Mouse (Mus musculus) lung, embryonic 16.5 days (tissue): ENCODE measurements around the gene Syt17. TPM values are rescaled to one million over a fixed set of nuclear protein-coding genes. Genes with fewer than 3 reads are reported as not detected.
A peak's percentile ranks its signal among the peaks of the same experiment; 100 is the strongest.

ENCODE experiments used
- ATAC-seq: fragments of 200-750 bp; cut with Nextera tagmentation; 2 replicates; pipeline ENCODE4 v1.8.0; 2017; ENCODE audit warnings: low read depth, mild to moderate bottlenecking, moderate library complexity
- H3K27ac ChIP-seq: fragments of 300-500 bp; sonication (generic); 2 replicates; pipeline ENCODE4 v1.5.1; 2014; ENCODE audit warnings: mild to moderate bottlenecking, control low read depth, low read length
- H3K27me3 ChIP-seq: fragments of 300-500 bp; sonication (generic); 2 replicates; pipeline ENCODE4 v1.6.1; 2014; ENCODE audit warnings: low read depth, low read length, mixed read lengths; ENCODE audit not compliant: control insufficient read depth, insufficient read depth
- H3K36me3 ChIP-seq: fragments of 300-500 bp; sonication (generic); 2 replicates; pipeline ENCODE4 v1.6.1; 2014; ENCODE audit warnings: low read length; ENCODE audit not compliant: control insufficient read depth, insufficient read depth
- H3K4me1 ChIP-seq: fragments of 300-500 bp; sonication (generic); replicated peaks from 2 replicates; pipeline ENCODE4 v1.6.1; 2014; ENCODE audit warnings: low read length, mixed read lengths; ENCODE audit not compliant: control insufficient read depth, insufficient read depth
- H3K4me2 ChIP-seq: fragments of 300-500 bp; sonication (generic); 2 replicates; pipeline ENCODE4 v1.6.1; 2014; ENCODE audit warnings: low read depth, low read length, control low read depth
- H3K4me3 ChIP-seq: fragments of 300-500 bp; sonication (generic); 2 replicates; pipeline ENCODE4 v1.5.1; 2014; ENCODE audit warnings: mild to moderate bottlenecking, low read length, control low read depth
- H3K9ac ChIP-seq: fragments of 300-500 bp; sonication (generic); 2 replicates; pipeline ENCODE4 v1.6.1; 2014; ENCODE audit warnings: low read length, control low read depth
- H3K9me3 ChIP-seq: fragments of 300-500 bp; sonication (generic); 2 replicates; pipeline ENCODE4 v1.6.1; 2016; ENCODE audit warnings: low read length; ENCODE audit not compliant: control insufficient read depth
- WGBS: fragments of 180-500 bp; shearing (Covaris S2); extraction: QIAGEN DNeasy Blood & Tissue Kit; methylation state at CpG from one replicate; pipeline ENCODE4 v1.1.7; 2014; 5-methylcytosine and 5-hydroxymethylcytosine counted together
- polyA plus RNA-seq: library from polyadenylated mRNA; unstranded; fragments of >200 nt; fragmentation: Nextera tagmentation; extraction: Ambion mirVana; gene quantifications from 2 replicates; pipeline ENCODE4 v1.2.1, GENCODE M21; 2015

Gene Syt17
- polyA plus RNA-seq, 1 experiment from 2014 or later = 3.6 TPM

DNA sequence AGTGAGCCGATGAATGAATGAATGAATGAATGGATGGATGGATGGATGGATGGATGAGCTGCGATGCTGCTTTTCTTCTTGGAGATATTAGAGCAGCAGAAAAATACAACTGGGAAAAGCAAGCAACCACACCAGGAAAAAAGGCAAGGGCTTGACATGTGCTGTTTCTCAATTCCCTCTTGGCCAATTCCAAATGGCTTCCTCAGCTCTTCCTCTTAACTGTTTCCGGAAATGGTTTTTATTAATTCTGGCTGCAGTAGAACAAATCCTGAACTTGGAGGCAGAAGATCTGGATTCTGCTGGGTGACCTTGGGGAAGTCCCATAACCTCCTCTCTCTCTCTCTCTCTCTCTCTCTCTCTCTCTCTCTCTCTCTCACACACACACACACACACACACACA, 20.0 kb upstream of the Syt17 start:
- Histone ChIP-seq H3K4me3 (no peak overlapping the region), H3K27ac (no peak overlapping the region)
- WGBS = 82% methylated on average over 3 of the region's 3 CpGs

DNA sequence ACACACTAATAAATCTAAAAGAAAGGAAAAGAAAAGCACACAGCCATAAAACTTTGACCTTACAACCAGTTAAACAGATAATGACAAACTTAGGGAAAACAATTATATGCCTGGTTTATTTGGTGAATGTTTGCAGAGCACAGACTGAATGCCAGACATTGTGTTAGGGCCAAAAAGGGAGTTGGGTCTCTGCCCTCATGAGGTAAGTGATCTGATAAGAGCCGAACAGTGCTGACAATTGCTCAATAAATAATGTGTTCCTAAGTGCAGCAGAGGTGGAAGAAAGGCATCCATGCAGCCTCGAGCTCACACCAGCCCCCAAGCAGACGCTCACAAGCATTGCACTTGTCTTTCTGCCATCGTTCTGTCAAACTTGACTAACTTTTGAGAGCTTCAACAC, 16.4 kb upstream of the Syt17 start:
- WGBS = 21% methylated on average over 4 of the region's 4 CpGs
- Histone ChIP-seq H3K4me2 (no peak overlapping the region), H3K27me3 (no peaks in the 10 kb centered on the region), H3K27ac (no peak overlapping the region), H3K36me3 (no peaks in the 10 kb centered on the region), H3K9ac (no peak overlapping the region), H3K9me3 (no peaks in the 10 kb centered on the region), H3K4me1 (peaks cover 12% of the 10 kb centered on the region; the same call in 1 of the 2 replicates), H3K4me3 (no peak overlapping the region)
- no peak for ATAC-seq

More for the DNA sequence above, 20.0 kb upstream of the Syt17 start:
- no peak overlapping the region for H3K9ac ChIP-seq
- no peaks in the 10 kb centered on the region for H3K9me3 ChIP-seq
- H3K36me3 ChIP-seq = no peaks in the 10 kb centered on the region
- ATAC-seq = no peak
- H3K4me1 ChIP-seq = peaks cover 13% of the 10 kb centered on the region; the same call in 1 of the 2 replicates
- no peak overlapping the region for H3K4me2 ChIP-seq
- no peaks in the 10 kb centered on the region for H3K27me3 ChIP-seq

DNA sequence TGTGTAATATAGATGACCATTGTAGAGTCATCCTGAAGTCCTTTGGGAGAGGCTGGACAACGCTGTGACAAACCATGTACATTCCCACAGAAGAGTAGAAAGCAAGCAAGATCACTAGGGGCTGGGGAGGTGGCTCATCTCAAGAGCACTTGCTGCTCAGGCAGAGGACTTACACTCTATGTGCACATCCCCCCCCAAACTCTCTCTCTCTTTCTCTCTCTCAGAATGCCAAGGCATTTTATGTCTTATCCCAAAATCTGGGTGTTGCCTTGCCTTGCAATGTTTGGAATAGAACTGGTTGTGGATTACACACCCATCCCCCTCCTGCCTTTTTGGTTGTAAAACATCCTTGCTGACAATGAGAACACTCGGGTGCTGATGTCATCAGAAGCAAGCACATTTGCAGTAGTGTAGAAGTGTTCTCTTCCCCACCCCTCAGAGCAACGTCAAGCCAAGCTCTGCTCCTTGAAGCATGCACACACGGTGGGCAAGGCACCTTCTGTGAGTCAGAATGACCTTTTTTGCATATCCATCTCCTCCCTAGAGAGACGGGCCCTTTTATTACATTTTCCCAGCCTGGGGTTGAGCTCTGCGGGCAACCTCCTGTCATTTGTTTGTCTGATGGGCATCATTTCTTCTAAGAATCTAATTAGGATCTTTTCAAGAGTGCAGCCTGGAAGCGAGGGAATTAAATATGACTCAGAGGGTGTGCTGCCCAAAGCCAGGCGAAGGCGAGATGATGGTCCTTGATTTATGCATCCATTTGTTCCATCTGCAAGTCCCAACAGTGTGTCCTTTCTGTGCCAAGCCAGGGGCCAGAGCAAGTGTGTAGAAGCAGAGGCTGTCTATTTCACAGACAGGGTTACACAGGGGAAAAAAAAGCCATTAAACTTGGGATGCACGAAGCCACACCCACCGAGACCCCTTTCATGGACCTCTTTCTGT, 15.1 kb upstream of the Syt17 start:
- 54% methylated on average over 11 of the region's 11 CpGs for WGBS
- no peak for ATAC-seq
- H3K4me3 ChIP-seq = no peak overlapping the region
- H3K36me3 ChIP-seq = no peaks in the 10 kb centered on the region
- H3K4me2 ChIP-seq = no peak overlapping the region
- H3K4me1 ChIP-seq = peaks cover 12% of the 10 kb centered on the region; the same call in 1 of the 2 replicates
- no peak overlapping the region for H3K9ac ChIP-seq
- no peaks in the 10 kb centered on the region for H3K27me3 ChIP-seq
- no peaks in the 10 kb centered on the region for H3K9me3 ChIP-seq
- H3K27ac ChIP-seq = no peak overlapping the region

DNA sequence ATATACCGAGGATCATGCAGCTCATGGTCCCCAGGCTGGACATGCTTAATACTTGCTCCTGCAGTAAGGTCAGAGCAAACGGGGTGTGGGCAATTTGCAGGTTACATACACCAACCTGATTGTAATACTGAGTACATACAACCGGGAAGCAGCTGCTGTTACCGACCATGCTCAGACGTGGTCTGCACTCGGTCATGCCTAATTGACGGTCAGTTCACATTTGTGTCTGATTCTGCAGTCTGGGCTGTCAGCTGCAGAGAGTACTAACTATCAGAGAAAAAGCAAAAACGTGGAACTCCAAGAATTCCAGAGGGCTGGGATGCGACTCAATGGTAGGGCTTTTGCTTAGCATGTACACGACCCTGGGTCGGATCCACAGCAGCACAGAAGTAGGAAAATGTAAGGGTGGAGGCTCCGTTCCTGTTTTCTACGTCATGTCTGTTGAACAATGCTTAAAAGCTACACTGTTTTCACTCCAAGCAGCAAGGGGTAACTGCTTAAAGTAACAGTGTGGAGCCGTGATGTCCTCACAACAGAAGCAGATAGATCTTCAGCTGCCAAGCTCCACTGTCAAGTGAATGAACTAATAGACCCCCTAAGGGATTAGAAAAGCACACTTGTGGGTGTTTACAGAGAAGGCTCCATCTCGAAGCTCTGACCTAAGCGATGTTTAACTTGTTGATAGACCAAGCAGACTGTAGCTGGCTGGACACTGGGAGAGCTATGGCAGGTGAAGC, 13.5 kb upstream of the Syt17 start:
- H3K9ac ChIP-seq = no peak overlapping the region
- H3K4me2 ChIP-seq = no peak overlapping the region
- no peaks in the 10 kb centered on the region for H3K9me3 ChIP-seq
- no peak for ATAC-seq
- H3K27ac ChIP-seq = no peak overlapping the region
- H3K4me1 ChIP-seq = peaks cover 8% of the 10 kb centered on the region; the same call in 1 of the 2 replicates
- 38% methylated on average over 16 of the region's 16 CpGs for WGBS
- H3K4me3 ChIP-seq = no peak overlapping the region
- no peaks in the 10 kb centered on the region for H3K36me3 ChIP-seq
- H3K27me3 ChIP-seq = no peaks in the 10 kb centered on the region

DNA sequence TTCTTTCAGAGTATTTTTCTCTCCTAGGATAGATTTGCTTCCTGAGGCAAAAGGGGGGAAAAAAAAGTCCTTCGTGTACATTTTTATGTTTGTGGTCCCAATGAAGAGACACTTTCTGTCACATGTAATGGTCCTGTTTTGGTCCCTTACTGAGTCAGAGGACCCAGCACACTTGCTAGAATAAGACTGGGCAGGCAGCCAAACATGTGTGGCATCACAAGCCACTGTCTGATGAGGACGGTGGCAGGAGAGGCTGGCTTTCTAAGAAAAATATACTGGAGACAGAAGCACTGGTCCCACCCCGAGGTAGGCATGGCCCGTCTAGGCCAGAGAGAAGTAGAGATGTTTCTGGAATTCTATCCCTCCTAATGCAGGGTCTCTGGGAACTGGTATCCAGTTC, 5.7 kb upstream of the Syt17 start:
- H3K4me3 ChIP-seq = no peak overlapping the region
- 0 out of 2 replicates have a peak, but pooled peaks cover 3% of the 10 kb centered on the region for H3K4me1 ChIP-seq
- WGBS = 37% methylated on average over 4 of the region's 4 CpGs
- no peaks in the 10 kb centered on the region for H3K36me3 ChIP-seq
- no peaks in the 10 kb centered on the region for H3K27me3 ChIP-seq
- ATAC-seq = no peak
- H3K27ac ChIP-seq = no peak overlapping the region
- H3K4me2 ChIP-seq = no peak overlapping the region
- no peaks in the 10 kb centered on the region for H3K9me3 ChIP-seq
- H3K9ac ChIP-seq = no peak overlapping the region

DNA sequence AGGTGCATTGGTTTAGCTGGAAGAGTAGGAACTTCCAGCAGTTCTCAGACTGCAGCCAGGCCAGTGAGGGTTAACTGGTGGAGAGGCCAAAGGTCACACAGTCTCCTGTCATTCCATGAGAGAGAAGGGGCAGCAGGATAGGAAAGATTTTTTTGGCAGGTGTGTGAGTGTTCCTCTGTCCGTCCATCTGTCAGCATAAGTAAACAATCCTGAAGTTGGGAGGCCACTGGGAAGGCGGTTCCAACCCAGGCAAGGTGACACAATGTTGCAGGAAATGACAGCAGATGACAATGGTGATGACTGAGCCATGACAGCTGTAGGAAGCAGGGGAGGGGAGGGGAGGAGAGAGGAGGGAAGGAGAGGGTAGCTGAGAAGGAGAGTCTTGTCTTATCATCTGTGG, 4.9 kb upstream of the Syt17 start:
- H3K9ac ChIP-seq = no peak overlapping the region
- ATAC-seq = no peak
- 7% methylated on average over 2 of the region's 2 CpGs for WGBS
- H3K4me2 ChIP-seq = no peak overlapping the region
- no peak overlapping the region for H3K27ac ChIP-seq
- no peak overlapping the region for H3K4me3 ChIP-seq
- H3K36me3 ChIP-seq = no peaks in the 10 kb centered on the region
- 0 out of 2 replicates have a peak, but pooled peaks cover 3% of the 10 kb centered on the region for H3K4me1 ChIP-seq
- H3K9me3 ChIP-seq = no peaks in the 10 kb centered on the region
- no peaks in the 10 kb centered on the region; the same call in 1 of the 2 replicates for H3K27me3 ChIP-seq

DNA sequence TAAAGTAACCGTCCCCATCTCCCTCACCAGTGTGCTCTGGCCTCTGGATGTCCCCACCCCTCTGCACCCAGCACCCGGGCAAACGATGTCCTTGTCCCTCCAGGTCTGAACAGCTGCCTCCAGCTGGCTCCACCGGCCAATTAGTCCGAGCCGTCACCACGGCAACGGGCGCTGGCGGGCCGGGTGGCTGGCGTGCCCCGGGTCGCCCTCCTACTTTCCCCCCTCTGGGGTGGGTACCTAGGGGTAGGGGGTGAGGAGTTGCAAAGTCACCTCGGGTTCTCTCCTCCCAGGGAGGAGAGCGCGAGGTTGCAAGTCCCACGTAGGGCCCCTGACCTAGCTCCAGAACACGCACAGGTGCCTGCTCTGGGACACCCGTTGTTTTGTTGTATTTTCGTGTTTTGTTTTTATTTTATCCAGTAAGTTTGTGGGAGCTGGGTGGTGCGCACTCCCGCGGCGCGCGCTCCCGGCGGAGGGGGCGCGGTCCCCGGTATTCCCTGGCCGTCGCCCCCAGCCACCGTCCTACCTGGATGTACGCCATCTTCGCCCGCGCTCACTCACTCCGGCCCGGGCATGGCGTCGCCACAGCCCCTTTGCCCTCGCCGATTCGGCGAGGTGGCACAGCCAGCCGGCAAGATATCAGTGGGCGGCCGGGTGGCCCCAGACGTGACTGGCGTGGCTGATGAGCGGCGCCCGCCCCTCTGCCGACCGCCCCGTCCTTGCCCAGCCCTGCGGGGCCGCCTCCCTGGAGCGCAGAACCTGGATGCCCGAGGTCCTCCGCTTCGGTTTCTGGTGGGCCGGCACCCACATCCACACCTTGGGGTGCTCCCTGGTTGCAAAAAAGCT, 510 bp downstream of the Syt17 start:
- H3K4me2 ChIP-seq = peak overlapping the region; percentile 87
- ATAC-seq = peak; percentile 68
- no peak overlapping the region for H3K27ac ChIP-seq
- no peaks in the 10 kb centered on the region for H3K9me3 ChIP-seq
- peaks cover 7% of the 10 kb centered on the region for H3K4me1 ChIP-seq
- H3K4me3 ChIP-seq = peak overlapping the region; percentile 68
- peak overlapping the region; percentile 66 for H3K9ac ChIP-seq
- H3K36me3 ChIP-seq = no peaks in the 10 kb centered on the region
- H3K27me3 ChIP-seq = peaks cover 17% of the 10 kb centered on the region
- under 1% methylated on average over 61 of the region's 65 CpGs for WGBS

DNA sequence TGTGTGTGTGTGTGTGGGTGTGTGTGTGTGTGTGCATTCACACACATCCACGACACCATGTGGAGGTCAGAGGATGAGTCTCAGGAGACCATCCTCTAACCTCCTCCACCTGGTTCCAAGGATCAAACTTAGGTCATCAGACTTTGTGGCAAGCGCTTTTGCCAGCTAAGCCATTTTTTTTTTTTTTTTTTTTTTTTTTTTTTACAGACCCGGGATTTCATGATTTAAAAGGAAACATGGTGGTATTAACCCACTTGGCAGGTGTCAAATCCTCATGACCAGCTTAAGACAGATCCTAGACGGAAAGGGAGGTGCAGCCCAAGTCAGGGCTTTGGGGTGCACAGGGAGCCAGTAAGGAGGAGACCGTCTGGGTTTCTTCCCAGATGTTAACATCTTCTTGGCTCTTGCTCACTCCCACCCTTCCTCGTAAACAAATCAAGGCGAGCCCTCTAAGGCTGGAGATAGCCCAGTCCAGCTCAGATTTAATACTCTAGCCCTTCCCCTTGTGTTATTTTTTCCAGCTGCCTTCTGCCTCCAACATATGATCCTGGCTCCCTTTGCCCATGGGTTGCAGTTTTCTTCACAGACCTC, 4.0 kb downstream of the Syt17 start:
- Histone ChIP-seq H3K36me3 (no peaks in the 10 kb centered on the region), H3K4me1 (peaks cover 7% of the 10 kb centered on the region), H3K4me3 (no peak overlapping the region), H3K9me3 (no peaks in the 10 kb centered on the region), H3K4me2 (no peak overlapping the region), H3K9ac (no peak overlapping the region), H3K27me3 (peaks cover 17% of the 10 kb centered on the region), H3K27ac (no peak overlapping the region)
- WGBS = 39% methylated on average over 7 of the region's 7 CpGs
- no peak for ATAC-seq
